Mouse (Mus musculus) ES-Bruce4 (cell line): ENCODE measurements around the gene Ltbp4. TPM values are rescaled to one million over a fixed set of nuclear protein-coding genes. Genes with fewer than 3 reads are reported as not detected.

Experiments used
- H3K27ac ChIP-seq: 2 replicates; pipeline ENCODE4 v1.5.1; 2012; ENCODE audit warnings: low read length, inconsistent platforms; ENCODE audit not compliant: insufficient read depth
- H3K27me3 ChIP-seq: 2 replicates; pipeline ENCODE4 v1.6.1; 2012; ENCODE audit warnings: mild to moderate bottlenecking, low read length, inconsistent platforms; ENCODE audit not compliant: control insufficient read depth, poor library complexity, insufficient read depth, severe bottlenecking
- H3K36me3 ChIP-seq: 2 replicates; pipeline ENCODE4 v1.6.1; 2012; ENCODE audit warnings: inconsistent platforms, mild to moderate bottlenecking, low read length, moderate library complexity; ENCODE audit not compliant: control insufficient read depth, poor library complexity, insufficient read depth, severe bottlenecking
- H3K4me1 ChIP-seq: one replicate; pipeline ENCODE4 v1.8.1; 2011; ENCODE audit warnings: low read length; ENCODE audit not compliant: control insufficient read depth, insufficient read depth
- H3K4me3 ChIP-seq: 2 replicates; pipeline ENCODE4 v1.5.1; 2011; ENCODE audit warnings: low read depth, mild to moderate bottlenecking, low read length
- H3K9ac ChIP-seq: 2 replicates; pipeline ENCODE4 v1.6.1; 2012; ENCODE audit warnings: low read depth, mild to moderate bottlenecking, inconsistent platforms; ENCODE audit not compliant: poor library complexity, severe bottlenecking
- H3K9me3 ChIP-seq: replicated peaks from 2 replicates; pipeline ENCODE4 v1.6.1; 2012; ENCODE audit warnings: mild to moderate bottlenecking, low read length, inconsistent platforms; ENCODE audit not compliant: control insufficient read depth, poor library complexity, insufficient read depth, severe bottlenecking
- CTCF ChIP-seq: IDR thresholded peaks from one replicate; pipeline ENCODE4 v1.8.1; 2011; ENCODE audit warnings: low read depth, low read length
- EP300 ChIP-seq: IDR thresholded peaks from 2 replicates; pipeline ENCODE4 v1.6.1; 2011; ENCODE audit warnings: low read depth, low read length; ENCODE audit not compliant: insufficient read depth
- POLR2A ChIP-seq: IDR thresholded peaks from one replicate; pipeline ENCODE4 v1.8.1; 2011; ENCODE audit warnings: low read length; ENCODE audit not compliant: insufficient read depth
- polyA plus RNA-seq: library from polyadenylated mRNA; stranded (reverse); fragments of >200 nt; gene quantifications from 2 replicates; pipeline ENCODE4 v1.2.4, GENCODE M21; 2011; ENCODE audit warnings: low read depth; ENCODE audit not compliant: missing spikeins, insufficient read depth, insufficient read length

Ltbp4 gene
- polyA plus RNA-seq, 1 experiment: 66.8 TPM

DNA sequence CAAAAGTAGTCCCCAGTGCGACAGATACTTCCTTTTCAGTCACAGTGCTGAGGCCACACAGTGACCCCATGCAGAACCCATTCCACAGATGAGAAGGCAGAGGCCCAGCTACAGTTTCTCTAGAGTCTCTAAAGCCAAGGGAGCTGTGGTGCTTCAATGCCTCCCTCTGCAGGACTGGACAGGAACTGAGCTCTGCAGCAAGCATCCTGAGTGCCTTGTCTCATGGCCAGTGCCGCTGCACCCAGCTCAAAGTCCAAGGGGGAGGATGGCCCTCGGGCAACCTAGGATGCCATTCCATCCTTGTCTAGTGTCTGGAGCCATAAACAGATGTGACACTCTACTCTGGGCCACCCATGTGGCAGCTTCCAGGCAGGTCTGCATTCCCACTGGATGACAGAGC, 81.8 kb downstream of the Ltbp4 start:
- Histone ChIP-seq H3K4me1 (peaks cover 4% of the 10 kb centered on the region), H3K36me3 (no peaks in the 10 kb centered on the region), H3K27ac (no peak overlapping the region), H3K9me3 (no peaks in the 10 kb centered on the region), H3K4me3 (no peak overlapping the region), H3K9ac (no peak overlapping the region), H3K27me3 (no peaks in the 10 kb centered on the region)
- TF ChIP-seq EP300 (no peak), POLR2A (no peak), CTCF (peak; percentile 58)

Other genes starting within 250 kb of the Ltbp4 start
- not detected in 2 replicates for gene Cyp2f2, start 217.8 kb downstream of the Ltbp4 start, polyA plus RNA-seq
- gene Cyp2t4, start 184.0 kb downstream of the Ltbp4 start, polyA plus RNA-seq: not detected in 2 replicates
- gene Egln2, start 170.9 kb downstream of the Ltbp4 start, polyA plus RNA-seq: 22.2 and 22.3 TPM in 2 replicates
- gene Rab4b, start 158.8 kb downstream of the Ltbp4 start, polyA plus RNA-seq: 35.8 and 39.3 TPM in 2 replicates
- gene Gm21983, start 156.6 kb downstream of the Ltbp4 start, polyA plus RNA-seq: not detected in 2 replicates
- gene Mia, start 156.5 kb downstream of the Ltbp4 start, polyA plus RNA-seq: 1.0 and 3.1 TPM in 2 replicates
- 10.9 and 12.6 TPM in 2 replicates for gene BC024978, start 141.9 kb downstream of the Ltbp4 start, polyA plus RNA-seq
- 228 and 239 TPM in 2 replicates for gene Snrpa, start 141.4 kb downstream of the Ltbp4 start, polyA plus RNA-seq
- gene Itpkc, start 109.0 kb downstream of the Ltbp4 start, polyA plus RNA-seq: 10.7 and 11.3 TPM in 2 replicates
- gene Coq8b, start 104.7 kb downstream of the Ltbp4 start, polyA plus RNA-seq: 7.8 and 10.9 TPM in 2 replicates
- 32.9 and 38.5 TPM in 2 replicates for gene Numbl, start 79.3 kb downstream of the Ltbp4 start, polyA plus RNA-seq
- gene Shkbp1, start 18.3 kb upstream of the Ltbp4 start, polyA plus RNA-seq: 43.6 and 44.5 TPM in 2 replicates
- 15.8 and 17.1 TPM in 2 replicates for gene Gm20479, start 19.7 kb upstream of the Ltbp4 start, polyA plus RNA-seq
- gene Sptbn4, start 110.0 kb upstream of the Ltbp4 start, polyA plus RNA-seq: 6.0 and 7.3 TPM in 2 replicates
- 44.1 and 44.3 TPM in 2 replicates for gene Blvrb, start 110.3 kb upstream of the Ltbp4 start, polyA plus RNA-seq
- 10.9 and 11.8 TPM in 2 replicates for gene Sertad3, start 136.1 kb upstream of the Ltbp4 start, polyA plus RNA-seq
- gene Sertad1, start 149.2 kb upstream of the Ltbp4 start, polyA plus RNA-seq: 8.0 and 8.9 TPM in 2 replicates
- 4.2 and 5.7 TPM in 2 replicates for gene Prx, start 161.6 kb upstream of the Ltbp4 start, polyA plus RNA-seq
- 1.4 and 1.5 TPM in 2 replicates for gene Hipk4, start 185.6 kb upstream of the Ltbp4 start, polyA plus RNA-seq
- 50.8 and 72.8 TPM in 2 replicates for gene Pld3, start 215.5 kb upstream of the Ltbp4 start, polyA plus RNA-seq
- gene 2310022A10Rik, start 215.5 kb upstream of the Ltbp4 start, polyA plus RNA-seq: 36.1 and 36.7 TPM in 2 replicates